Mouse (Mus musculus): Measurements from ENCODE around the gene Aamp. TPM values are rescaled to one million over a fixed set of nuclear protein-coding genes. Genes with fewer than 3 reads are reported as not detected.

The Aamp gene
- polyA plus RNA-seq, 1 experiment = 85.7 TPM

DNA sequence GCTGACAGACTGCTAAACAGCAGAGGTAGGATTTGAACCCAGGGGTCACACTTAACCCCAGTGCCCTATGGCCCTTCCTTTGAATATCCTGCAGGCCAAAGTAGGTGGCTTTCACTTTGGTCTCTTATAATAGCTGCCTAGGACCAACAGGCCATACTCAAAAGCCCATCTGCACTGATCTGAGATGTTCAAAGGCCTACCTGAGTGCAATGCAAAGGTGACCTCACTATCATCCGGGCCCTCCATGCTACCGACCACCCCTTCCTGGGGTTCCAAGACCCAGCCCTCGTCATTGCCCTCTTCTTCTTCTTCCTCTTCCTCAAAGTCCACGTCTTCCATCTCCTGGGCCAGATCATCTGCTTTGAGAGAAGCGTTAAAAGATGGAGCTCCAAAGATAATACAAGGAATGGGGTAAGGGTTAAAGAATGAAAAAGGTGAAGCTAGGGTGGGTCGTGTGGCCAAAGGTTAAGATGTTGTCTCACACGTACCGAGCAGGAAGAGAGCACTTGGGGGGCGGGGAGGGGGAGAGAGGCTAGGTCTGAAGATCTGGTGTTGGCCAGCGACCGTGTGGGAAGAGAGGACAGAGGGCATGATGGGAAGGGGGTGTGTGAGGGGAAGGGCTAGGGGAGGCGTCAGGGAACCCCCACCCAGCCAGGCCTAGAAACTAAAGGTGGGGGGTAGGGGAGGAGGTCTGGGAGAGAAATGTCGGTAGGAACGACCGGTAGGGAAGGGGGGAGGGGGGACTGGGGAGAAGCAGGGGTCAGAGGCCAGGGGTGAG lies 663 bp downstream of the Aamp start:
- Histone ChIP-seq H3K4me3 (ENCODE audit: insufficient read depth, low read length) (peak overlapping the region; percentile 72), H3K4me1 (ENCODE audit: control insufficient read depth, insufficient read depth, low read length) (peaks cover 4% of the 10 kb centered on the region), H3K27ac (ENCODE audit: insufficient read depth, low read length) (no peak overlapping the region)
- TF ChIP-seq POLR2A (IDR thresholded peaks at IDR 0.05; ENCODE audit: low read depth, low read length) (no peak; the same call in 1 of the 2 replicates), CTCF (IDR thresholded peaks at IDR 0.05; ENCODE audit: borderline replicate concordance, insufficient read depth, low read length) (no peak)

DNA sequence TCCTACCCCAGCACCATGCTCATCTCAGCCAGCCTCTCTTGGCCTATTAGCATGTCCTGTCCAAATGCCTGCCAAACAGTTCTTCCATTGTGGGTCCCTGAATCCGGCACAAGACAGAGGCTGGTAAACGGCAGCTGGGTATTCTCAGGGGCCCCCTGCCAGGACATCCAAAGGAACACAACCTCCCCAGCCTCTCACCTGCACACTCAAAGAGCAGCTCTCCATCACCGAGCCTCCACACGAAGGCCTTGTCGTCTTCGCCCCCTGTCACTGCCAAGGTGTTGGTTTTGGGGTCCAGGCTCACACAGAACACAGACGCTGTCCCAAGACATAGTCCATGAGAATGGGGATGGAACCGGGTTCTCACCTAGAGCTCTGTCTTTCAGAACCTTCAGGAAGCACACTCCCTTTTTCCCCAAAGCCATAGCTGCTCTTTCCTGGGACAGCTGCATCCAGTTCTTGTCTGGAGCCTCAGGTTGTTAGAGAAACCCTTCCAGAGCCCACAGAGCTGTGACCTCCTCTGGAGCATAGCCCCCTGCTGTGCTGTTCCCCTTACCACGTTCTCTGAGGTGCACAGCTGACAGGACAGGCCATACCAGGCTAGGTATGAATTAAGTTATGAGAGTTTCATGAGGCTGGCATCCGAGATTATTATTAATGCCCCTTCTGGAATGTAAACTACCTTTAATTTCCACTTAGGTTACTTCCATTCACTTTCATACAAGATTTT lies 1.5 kb downstream of the Aamp start:
- no peak overlapping the region for H3K4me3 ChIP-seq (ENCODE audit: insufficient read depth, low read length)
- H3K27ac ChIP-seq (ENCODE audit: insufficient read depth, low read length) = no peak overlapping the region
- TF ChIP-seq CTCF (IDR thresholded peaks at IDR 0.05; ENCODE audit: borderline replicate concordance, insufficient read depth, low read length) (no peak), POLR2A (IDR thresholded peaks at IDR 0.05; ENCODE audit: low read depth, low read length) (no peak)
- H3K4me1 ChIP-seq (ENCODE audit: control insufficient read depth, insufficient read depth, low read length) = peaks cover 4% of the 10 kb centered on the region

DNA sequence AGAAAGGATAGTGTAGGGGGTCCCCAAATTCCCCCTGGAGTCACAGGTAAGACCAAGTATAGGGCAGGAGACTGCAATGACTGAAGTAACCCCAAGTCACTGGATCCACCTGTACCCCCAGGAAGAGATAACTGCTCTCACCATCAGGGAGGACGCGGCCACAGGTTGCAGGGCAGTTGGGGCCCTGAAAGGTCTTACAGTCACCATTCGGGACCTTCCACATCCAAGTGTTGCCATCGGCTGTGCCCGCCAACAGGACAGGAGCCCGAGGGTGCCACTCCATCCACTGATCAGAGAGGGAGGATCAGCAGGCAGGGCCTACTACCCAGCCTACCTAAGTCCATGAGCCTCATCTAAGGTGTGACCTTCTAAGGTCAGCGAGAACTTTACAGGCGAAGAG lies 2.7 kb downstream of the Aamp start:
- Histone ChIP-seq H3K4me1 (ENCODE audit: control insufficient read depth, insufficient read depth, low read length) (peaks cover 4% of the 10 kb centered on the region), H3K27ac (ENCODE audit: insufficient read depth, low read length) (no peak overlapping the region), H3K4me3 (ENCODE audit: insufficient read depth, low read length) (no peak overlapping the region)
- TF ChIP-seq CTCF (IDR thresholded peaks at IDR 0.05; ENCODE audit: borderline replicate concordance, insufficient read depth, low read length) = no peak
- no peak for TF ChIP-seq POLR2A (IDR thresholded peaks at IDR 0.05; ENCODE audit: low read depth, low read length)

DNA sequence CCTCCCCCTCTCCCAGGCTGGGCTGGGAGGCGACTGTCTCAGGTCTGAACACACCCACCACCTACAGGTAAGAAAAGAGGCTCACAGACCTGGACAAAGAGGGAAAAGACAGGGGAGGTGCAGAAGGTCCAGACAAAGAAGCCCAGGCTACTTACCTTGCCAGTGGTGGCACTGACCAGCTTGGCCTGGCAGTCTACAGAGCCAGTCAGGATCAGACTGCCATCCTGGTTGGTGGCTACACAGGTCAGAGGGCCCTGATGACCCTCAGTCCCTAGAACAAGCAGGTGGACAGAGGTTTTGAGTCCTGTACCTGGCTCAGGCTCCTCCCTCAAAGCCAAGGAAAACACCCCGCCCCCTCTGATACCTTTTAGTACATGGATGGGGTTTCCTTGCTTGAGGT lies 3.2 kb downstream of the Aamp start:
- Histone ChIP-seq H3K4me1 (ENCODE audit: control insufficient read depth, insufficient read depth, low read length) (peaks cover 4% of the 10 kb centered on the region), H3K27ac (ENCODE audit: insufficient read depth, low read length) (no peak overlapping the region), H3K4me3 (ENCODE audit: insufficient read depth, low read length) (no peak overlapping the region)
- TF ChIP-seq CTCF (IDR thresholded peaks at IDR 0.05; ENCODE audit: borderline replicate concordance, insufficient read depth, low read length) = no peak
- no peak for TF ChIP-seq POLR2A (IDR thresholded peaks at IDR 0.05; ENCODE audit: low read depth, low read length)

DNA sequence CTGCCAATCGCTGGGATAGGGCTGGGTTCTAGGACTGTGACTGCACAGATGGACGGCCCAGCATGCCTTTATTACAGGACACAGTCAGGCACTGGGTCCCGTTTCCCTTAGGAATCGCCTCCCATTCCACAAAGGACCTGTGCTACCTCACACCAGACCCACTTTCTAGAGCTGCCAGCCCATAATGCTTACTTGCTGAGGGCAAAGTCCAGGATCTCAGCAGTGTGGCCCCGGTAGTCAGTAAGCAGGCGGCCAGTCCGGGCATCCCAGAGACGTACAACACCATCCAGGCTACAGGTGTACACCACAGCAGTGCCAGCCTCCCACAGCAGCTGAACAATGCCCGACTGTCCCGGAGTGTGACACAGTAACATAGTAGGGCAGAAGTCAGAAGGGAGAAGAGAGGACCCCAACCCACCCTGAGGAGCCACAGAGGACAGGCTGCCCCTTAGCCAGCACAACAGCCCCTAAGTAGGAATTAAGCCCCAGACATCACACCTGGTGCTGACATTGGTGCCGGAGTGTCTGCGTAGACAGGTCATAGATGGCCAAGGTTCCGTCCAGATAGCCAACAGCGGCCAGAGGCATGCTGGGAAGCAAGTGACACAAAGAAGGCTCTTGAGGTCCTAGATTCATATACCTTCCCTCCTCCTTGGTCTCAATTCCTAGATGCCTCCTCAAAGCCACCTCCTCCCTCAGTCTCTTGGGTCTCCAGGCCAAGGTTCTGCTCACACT lies 3.8 kb downstream of the Aamp start:
- H3K4me3 ChIP-seq (ENCODE audit: insufficient read depth, low read length) = no peak overlapping the region
- H3K27ac ChIP-seq (ENCODE audit: insufficient read depth, low read length) = no peak overlapping the region
- TF ChIP-seq POLR2A (IDR thresholded peaks at IDR 0.05; ENCODE audit: low read depth, low read length) = no peak

DNA sequence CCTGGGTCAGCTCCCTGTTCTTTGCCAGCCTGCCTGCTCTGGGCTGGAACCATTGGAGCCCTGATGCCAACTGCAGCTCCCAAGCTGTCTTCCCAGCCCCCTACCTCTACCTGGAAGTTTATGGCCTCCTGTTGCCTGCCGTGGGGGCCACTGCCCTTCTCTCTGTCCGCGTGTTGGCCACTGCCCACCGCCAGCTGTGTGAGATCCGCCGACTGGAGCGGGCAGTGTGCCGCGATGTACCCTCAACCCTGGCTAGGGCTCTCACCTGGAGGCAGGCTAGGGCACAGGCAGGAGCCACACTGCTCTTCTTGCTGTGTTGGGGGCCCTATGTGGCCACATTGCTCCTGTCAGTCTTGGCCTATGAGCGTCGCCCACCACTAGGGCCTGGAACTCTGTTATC lies 5.5 kb downstream of the Aamp start:
- TF ChIP-seq POLR2A (IDR thresholded peaks at IDR 0.05; ENCODE audit: low read depth, low read length) (no peak), CTCF (IDR thresholded peaks at IDR 0.05; ENCODE audit: borderline replicate concordance, insufficient read depth, low read length) (no peak)
- peaks cover 4% of the 10 kb centered on the region; the same call in 1 of the 2 replicates for H3K4me1 ChIP-seq (ENCODE audit: control insufficient read depth, insufficient read depth, low read length)
- no peak overlapping the region for H3K4me3 ChIP-seq (ENCODE audit: insufficient read depth, low read length)
- no peak overlapping the region for H3K27ac ChIP-seq (ENCODE audit: insufficient read depth, low read length)

More for the DNA sequence above, 3.8 kb downstream of the Aamp start:
- peaks cover 2% of the 10 kb centered on the region for H3K4me1 ChIP-seq (ENCODE audit: control insufficient read depth, insufficient read depth, low read length)

DNA sequence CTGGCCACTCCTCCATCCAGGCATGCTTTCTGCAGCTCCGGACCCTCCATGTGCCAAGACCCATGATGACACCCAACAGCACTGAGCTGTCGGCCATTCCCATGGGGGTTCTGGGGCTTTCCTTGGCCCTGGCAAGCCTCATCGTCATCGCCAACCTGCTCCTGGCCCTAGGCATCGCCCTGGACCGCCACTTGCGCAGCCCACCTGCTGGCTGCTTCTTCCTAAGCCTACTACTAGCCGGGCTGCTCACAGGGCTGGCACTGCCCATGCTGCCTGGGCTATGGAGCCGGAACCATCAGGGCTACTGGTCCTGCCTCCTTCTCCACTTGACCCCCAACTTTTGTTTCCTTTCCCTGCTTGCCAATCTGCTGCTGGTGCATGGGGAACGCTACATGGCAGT lies 6.0 kb downstream of the Aamp start, which contains the start of gene Gpbar1:
Gpbar1 (plus strand) TSS at position 13 of the 400 bp plus-strand sequence.
- H3K4me1 ChIP-seq (ENCODE audit: control insufficient read depth, insufficient read depth, low read length) = peaks cover 4% of the 10 kb centered on the region; the same call in 1 of the 2 replicates
- TF ChIP-seq CTCF (IDR thresholded peaks at IDR 0.05; ENCODE audit: borderline replicate concordance, insufficient read depth, low read length) = no peak
- no peak for TF ChIP-seq POLR2A (IDR thresholded peaks at IDR 0.05; ENCODE audit: low read depth, low read length)
- H3K27ac ChIP-seq (ENCODE audit: insufficient read depth, low read length) = no peak within 1 kb of the TSS
- H3K4me3 ChIP-seq (ENCODE audit: insufficient read depth, low read length) = no peak within 1 kb of the TSS

DNA sequence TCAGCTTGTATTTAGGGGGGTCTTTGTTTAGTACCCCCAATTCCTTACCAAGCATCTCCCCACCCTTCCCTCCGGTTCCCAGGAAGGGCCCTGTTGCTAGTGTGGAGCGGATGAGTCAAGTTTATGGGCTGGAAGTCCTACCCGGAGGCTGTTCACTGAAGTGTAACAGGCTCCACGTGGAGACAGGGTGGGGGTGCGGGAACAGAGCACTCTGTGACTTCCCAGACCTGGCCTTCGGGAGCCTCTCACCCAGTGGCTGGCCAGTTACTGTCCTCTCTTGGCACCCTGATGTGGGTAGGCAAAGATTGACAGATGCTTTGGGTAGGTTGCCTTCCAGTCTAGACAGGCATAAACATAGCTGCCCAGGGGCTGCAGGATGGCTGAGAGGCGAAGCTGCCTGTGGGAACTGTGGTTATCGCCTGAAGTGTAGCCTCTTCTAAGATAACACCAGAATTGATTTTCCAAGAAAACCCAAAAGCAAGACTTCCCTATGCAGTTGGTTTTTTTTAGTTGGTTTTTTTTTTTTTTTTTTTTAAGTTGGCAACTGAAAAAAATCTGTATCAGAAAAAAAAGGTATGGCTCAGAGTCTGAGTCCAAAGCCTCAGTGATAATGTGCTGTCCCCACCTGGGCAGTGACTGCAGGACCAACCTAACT lies 6.5 kb downstream of the Aamp start:
- TF ChIP-seq CTCF (IDR thresholded peaks at IDR 0.05; ENCODE audit: borderline replicate concordance, insufficient read depth, low read length) = no peak
- Histone ChIP-seq H3K27ac (ENCODE audit: insufficient read depth, low read length) (no peak overlapping the region), H3K4me3 (ENCODE audit: insufficient read depth, low read length) (no peak overlapping the region), H3K4me1 (ENCODE audit: control insufficient read depth, insufficient read depth, low read length) (peaks cover 3% of the 10 kb centered on the region; the same call in 1 of the 2 replicates)

DNA sequence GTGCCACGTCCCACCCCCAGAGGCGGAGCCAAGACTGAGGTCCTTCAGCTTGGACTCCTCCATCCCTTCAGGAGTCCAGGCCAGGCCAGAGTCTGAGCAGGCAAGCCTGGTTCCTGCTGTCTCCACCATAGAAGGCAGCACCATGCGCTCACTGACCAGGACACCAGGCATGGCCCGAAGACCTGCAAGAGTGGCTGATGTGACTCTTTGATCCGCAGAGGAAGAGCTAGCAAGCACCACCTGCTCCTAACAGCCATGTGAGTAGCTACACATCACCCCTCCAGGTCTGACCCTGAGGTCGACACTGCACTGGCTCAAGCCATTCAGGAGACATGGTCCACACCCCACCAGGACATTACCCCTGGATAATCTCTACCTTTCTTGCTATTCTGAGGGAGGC lies 7.5 kb downstream of the Aamp start:
- TF ChIP-seq POLR2A (IDR thresholded peaks at IDR 0.05; ENCODE audit: low read depth, low read length) = no peak
- TF ChIP-seq CTCF (IDR thresholded peaks at IDR 0.05; ENCODE audit: borderline replicate concordance, insufficient read depth, low read length) = no peak
- H3K4me1 ChIP-seq (ENCODE audit: control insufficient read depth, insufficient read depth, low read length) = 0 out of 2 replicates have a peak, but pooled peaks cover 2% of the 10 kb centered on the region
- H3K27ac ChIP-seq (ENCODE audit: insufficient read depth, low read length) = no peak overlapping the region
- no peak overlapping the region for H3K4me3 ChIP-seq (ENCODE audit: insufficient read depth, low read length)

All from embryonic fibroblast, embryonic 13.5 days (primary cell).